In the genomic region with DNA sequence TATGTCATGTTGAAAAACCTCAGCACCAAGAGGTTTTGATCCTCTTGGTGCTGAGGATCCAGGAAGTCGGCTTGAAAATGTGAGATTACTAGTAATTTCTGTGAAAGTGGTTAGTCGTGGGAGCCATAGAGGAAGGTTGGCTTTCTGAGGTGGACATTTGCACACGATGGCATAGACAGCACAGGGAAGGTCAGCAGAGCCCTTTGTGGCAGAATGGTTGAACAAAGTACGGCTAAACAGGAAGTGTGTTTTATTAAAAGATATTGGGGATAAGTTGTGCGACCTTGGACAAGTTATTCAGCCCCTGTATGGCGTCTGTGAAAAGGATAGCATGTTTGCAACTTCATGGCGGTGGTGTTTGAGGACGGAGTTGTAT, we compare ENCODE assay signal across 8 mouse cellular contexts. TPM values are rescaled to one million over a fixed set of nuclear protein-coding genes. Genes with fewer than 3 reads are reported as not detected.
DNase-seq lines count a peak whose midpoint lies in the region; ATAC-seq and TF ChIP-seq lines count a peak whose summit lies in the region.

No protein-coding gene starts in this region.

- no peaks in the 10 kb centered on the region for H3K36me3 ChIP-seq in kidney, adult 2 months (ENCODE audit: control insufficient read depth, insufficient read depth, low read length)
- H3K36me3 ChIP-seq in hindbrain, embryonic 14.5 days (replicated peaks; ENCODE audit: control insufficient read depth, insufficient read depth) = no peaks in the 10 kb centered on the region
- H3K36me3 ChIP-seq in midbrain, embryonic 12.5 days = no peaks in the 10 kb centered on the region

- ATAC-seq in common myeloid progenitor, adult 5-6 weeks (replicated peaks; ENCODE audit: low read depth, poor library complexity, severe bottlenecking) = peak; percentile 16
- 0 out of 2 replicates have a peak, but pooled peaks have one; percentile 6 for ATAC-seq in hindbrain, embryonic 14.5 days (ENCODE audit: low FRiP score)
- ATAC-seq in midbrain, embryonic 12.5 days (ENCODE audit: low FRiP score, low read depth) = 0 out of 2 replicates have a peak, but pooled peaks have one; percentile 27

- no peaks in the 10 kb centered on the region for H3K9me3 ChIP-seq in hindbrain, embryonic 14.5 days (ENCODE audit: control insufficient read depth, low read length)
- H3K9me3 ChIP-seq in midbrain, embryonic 12.5 days = no peaks in the 10 kb centered on the region

- 16% methylated on average over 8 of the region's 8 CpGs for WGBS in kidney, adult 2 months
- 32% methylated on average over 8 of the region's 8 CpGs for WGBS in hindbrain, embryonic 14.5 days
- whole genome bisulfite sequencing in midbrain, embryonic 12.5 days = 32% methylated on average over 8 of the region's 8 CpGs

- no peaks in the 10 kb centered on the region for H3K27me3 ChIP-seq in kidney, adult 2 months (replicated peaks; ENCODE audit: control insufficient read depth, insufficient read depth, low read length)
- no peaks in the 10 kb centered on the region for H3K27me3 ChIP-seq in hindbrain, embryonic 14.5 days (ENCODE audit: control insufficient read depth, insufficient read depth, low read length)
- no peaks in the 10 kb centered on the region for H3K27me3 ChIP-seq in midbrain, embryonic 12.5 days

- H3K4me2 ChIP-seq in hindbrain, embryonic 14.5 days (replicated peaks) = peak overlapping the region; percentile 71
- peak overlapping the region; percentile 63 for H3K4me2 ChIP-seq in midbrain, embryonic 12.5 days (replicated peaks)

- DNase-seq in kidney, adult 2 months = no peak
- no peak for DNase-seq in kidney, postnatal 10 days
- no peak for DNase-seq in hindbrain, embryonic 14.5 days (ENCODE audit: low spot score)
- no peak for DNase-seq in gastrocnemius, postnatal 36 days
- DNase-seq in layer of hippocampus, adult 8-10 months (ENCODE audit: low spot score in 2 of 2) = no peak
- DNase-seq in gastrocnemius, adult 18-20 months (ENCODE audit: low spot score) = no peak

- intact Hi-C loops in gastrocnemius, postnatal 36 days (cut with DNase I) = no loop called here

- no peak for TF ChIP-seq CTCF in kidney, adult 2 months (conservative IDR thresholded peaks at IDR 0.05; ENCODE audit: insufficient read depth, insufficient read length, low read depth, low read length)

- peak overlapping the region; percentile 68 for H3K9ac ChIP-seq in hindbrain, embryonic 14.5 days
- H3K9ac ChIP-seq in midbrain, embryonic 12.5 days (replicated peaks) = peak overlapping the region; percentile 61

- TF ChIP-seq POLR2A in kidney, adult 2 months (IDR thresholded peaks at IDR 0.05; ENCODE audit: low read depth, low read length) = no peak

- peak overlapping the region; percentile 65 for H3K4me3 ChIP-seq in kidney, adult 2 months (ENCODE audit: insufficient read depth, low read depth, low read length)
- peak overlapping the region; percentile 50 for H3K4me3 ChIP-seq in hindbrain, embryonic 14.5 days (replicated peaks; ENCODE audit: low read length)
- H3K4me3 ChIP-seq in midbrain, embryonic 12.5 days = peak overlapping the region; percentile 57

- peaks cover 6% of the 10 kb centered on the region; the same call in 1 of the 2 replicates for H3K4me1 ChIP-seq in kidney, adult 2 months (ENCODE audit: control insufficient read depth, insufficient read depth, low read length)
- H3K4me1 ChIP-seq in hindbrain, embryonic 14.5 days (replicated peaks; ENCODE audit: control insufficient read depth, insufficient read depth, low read length) = peaks cover 11% of the 10 kb centered on the region
- peaks cover 10% of the 10 kb centered on the region for H3K4me1 ChIP-seq in midbrain, embryonic 12.5 days

- peak overlapping the region; percentile 96 for H3K27ac ChIP-seq in kidney, adult 2 months (ENCODE audit: insufficient read depth, low read depth, low read length)
- peak overlapping the region; percentile 55 for H3K27ac ChIP-seq in hindbrain, embryonic 14.5 days
- H3K27ac ChIP-seq in midbrain, embryonic 12.5 days (replicated peaks) = 0 out of 2 replicates have a peak overlapping the region, but pooled peaks have one; percentile 46

RNA-seq across cellular contexts. Expression of a gene that starts 0.5 kb away (rescaled TPM):
- 31.0 and 50.5 TPM in 2 replicates for polyA plus RNA-seq in kidney, adult 2 months (2012; rRNA removed)
- total RNA-seq in common myeloid progenitor, adult 5-6 weeks (2017) = 47.0 and 55.7 TPM in 2 replicates
- 15.4 and 18.2 TPM in 2 replicates for polyA plus RNA-seq in hindbrain, embryonic 14.5 days (2014; fragmentation: Nextera tagmentation; extraction: Ambion mirVana)
- 15.2 and 18.1 TPM in 2 replicates for polyA plus RNA-seq in midbrain, embryonic 12.5 days (2016; fragmentation: Nextera tagmentation; extraction: Ambion mirVana)
- 10 to 100 TPM; 61.1 to 67.9 TPM for total RNA-seq in gastrocnemius, postnatal 36 days (2021)
- total RNA-seq in layer of hippocampus, adult 8-10 months (2022) = 10 to 100 TPM; 28.9 to 48.5 (median 41.2) TPM
- total RNA-seq in gastrocnemius, adult 18-20 months (2021) = 10 to 100 TPM; 67.1 to 80.5 TPM

RNA-seq across cellular contexts. Expression of a gene that starts 31.1 kb away (rescaled TPM):
- 18.8 and 23.8 TPM in 2 replicates for polyA plus RNA-seq in kidney, adult 2 months (2012; rRNA removed)
- total RNA-seq in common myeloid progenitor, adult 5-6 weeks (2017) = 47.0 and 51.8 TPM in 2 replicates
- 62.5 and 67.6 TPM in 2 replicates for polyA plus RNA-seq in hindbrain, embryonic 14.5 days (2014; fragmentation: Nextera tagmentation; extraction: Ambion mirVana)
- polyA plus RNA-seq in midbrain, embryonic 12.5 days (2016; fragmentation: Nextera tagmentation; extraction: Ambion mirVana) = 117 TPM in 2 replicates
- total RNA-seq in gastrocnemius, postnatal 36 days (2021) = 10 to 100 TPM; 16.5 to 18.2 TPM
- 10 to 100 TPM; 34.6 to 44.5 (median 37.9) TPM for total RNA-seq in layer of hippocampus, adult 8-10 months (2022)
- total RNA-seq in gastrocnemius, adult 18-20 months (2021) = 10 to 100 TPM; 18.6 to 19.3 TPM

Comparison
In these comparisons a context has a peak if more than half of its experiments do, and no peak if none do; other contexts are left out.
1. H3K27ac ChIP-seq: peak in every context shown above with its lines; median percentile 96 in kidney, adult 2 months; 55 in hindbrain, embryonic 14.5 days; 46 in midbrain, embryonic 12.5 days.